Mouse (Mus musculus) spleen, adult 2 months (tissue): ENCODE measurements around the gene Rnaseh2a.

Experiments used
- CTCF ChIP-seq: fragments of 200-500 bp; IDR thresholded peaks from 2 replicates; pipeline ENCODE4 v1.5.1; 2011; ENCODE audit warnings: mild to moderate bottlenecking, inconsistent platforms; ENCODE audit not compliant: insufficient read depth, insufficient read length, insufficient replicate concordance; ENCODE audit errors: extremely low read depth
- POLR2A ChIP-seq: fragments of 200-500 bp; IDR thresholded peaks from 2 replicates; pipeline ENCODE4 v1.6.1; 2011; ENCODE audit warnings: low read depth, low read length, inconsistent platforms

DNA sequence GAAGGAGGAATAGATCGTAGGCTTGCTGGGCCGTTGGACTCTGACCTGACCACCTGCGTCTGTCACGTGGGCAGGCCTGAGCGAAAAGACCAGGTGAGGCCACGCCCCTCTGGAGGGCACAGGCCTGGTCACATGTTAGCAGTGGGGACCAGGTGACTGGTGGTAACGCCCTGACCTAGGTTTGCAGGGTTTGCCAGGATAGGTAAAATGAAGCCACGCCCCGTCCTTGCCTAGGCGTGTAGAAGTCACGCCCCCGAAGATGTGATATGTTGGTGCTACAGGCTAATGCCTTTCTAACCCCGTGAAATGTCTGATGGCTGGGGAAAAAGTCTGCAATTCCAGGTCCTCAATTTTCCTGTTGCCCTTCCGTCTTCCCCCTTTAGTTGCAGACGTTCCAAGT is 21.3 kb upstream of the Rnaseh2a start:
- TF ChIP-seq CTCF (no peak), POLR2A (no peak)
